Mouse (Mus musculus): ENCODE measurements around the gene Tmem183a. TPM values are rescaled to one million over a fixed set of nuclear protein-coding genes. Genes with fewer than 3 reads are reported as not detected.

Tmem183a gene
- polyA plus RNA-seq, 1 experiment: not detected

- TF ChIP-seq CTCF (IDR thresholded peaks at IDR 0.05; ENCODE audit: insufficient read depth, low read depth, low read length) (no peak), POLR2A (IDR thresholded peaks at IDR 0.05; ENCODE audit: insufficient read depth, low read depth, low read length) (no peak)
- H3K4me1 ChIP-seq (ENCODE audit: control insufficient read depth, insufficient read depth, low read length): peaks cover 21% of the 10 kb centered on the region
- WGBS: 86% methylated on average over 5 of the region's 5 CpGs
- no peak overlapping the region for H3K4me3 ChIP-seq (ENCODE audit: insufficient read depth, low read depth, low read length)
- no peak overlapping the region for H3K27ac ChIP-seq (ENCODE audit: insufficient read depth, low read depth, low read length)
These were observed 20.0 kb downstream of the Tmem183a start for GRCm38 (mm10) chr1:134341641-134342277.

- H3K4me1 ChIP-seq (ENCODE audit: control insufficient read depth, insufficient read depth, low read length): peaks cover 36% of the 10 kb centered on the region
- H3K4me3 ChIP-seq (ENCODE audit: insufficient read depth, low read depth, low read length): no peak overlapping the region
- no peak overlapping the region for H3K27ac ChIP-seq (ENCODE audit: insufficient read depth, low read depth, low read length)
- TF ChIP-seq CTCF (IDR thresholded peaks at IDR 0.05; ENCODE audit: insufficient read depth, low read depth, low read length) (no peak), POLR2A (IDR thresholded peaks at IDR 0.05; ENCODE audit: insufficient read depth, low read depth, low read length) (no peak)
- WGBS: 94% methylated on average over 18 of the region's 18 CpGs
These were observed 21.8 kb downstream of the Tmem183a start for GRCm38 (mm10) chr1:134339757-134340619.

DNA sequence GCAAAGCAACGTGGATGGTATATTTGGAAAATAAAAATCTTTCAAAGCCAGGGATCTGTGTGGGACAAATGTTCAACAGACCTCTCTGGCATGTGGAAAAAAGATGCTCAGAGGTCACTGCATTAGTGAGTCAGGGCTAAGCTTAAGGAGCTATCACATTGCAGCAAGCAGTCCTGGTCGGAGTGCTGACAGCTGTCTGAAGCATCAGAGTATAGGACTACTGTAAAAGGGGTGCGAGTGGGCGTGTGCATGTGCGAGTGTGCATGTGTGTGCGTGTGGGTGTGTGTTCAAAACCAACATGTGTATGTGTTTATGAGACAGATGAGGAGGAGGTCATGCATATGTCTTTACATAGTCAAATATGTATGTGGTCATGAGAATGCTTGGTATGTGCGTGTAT lies 22.6 kb downstream of the Tmem183a start:
- H3K4me1 ChIP-seq (ENCODE audit: control insufficient read depth, insufficient read depth, low read length): peaks cover 37% of the 10 kb centered on the region
- H3K27ac ChIP-seq (ENCODE audit: insufficient read depth, low read depth, low read length): no peak overlapping the region
- 94% methylated on average over 7 of the region's 7 CpGs for WGBS
- TF ChIP-seq CTCF (IDR thresholded peaks at IDR 0.05; ENCODE audit: insufficient read depth, low read depth, low read length) (no peak), POLR2A (IDR thresholded peaks at IDR 0.05; ENCODE audit: insufficient read depth, low read depth, low read length) (no peak)
- H3K4me3 ChIP-seq (ENCODE audit: insufficient read depth, low read depth, low read length): no peak overlapping the region

- H3K4me3 ChIP-seq (ENCODE audit: insufficient read depth, low read depth, low read length): no peak overlapping the region
- 76% methylated on average over 11 of the region's 11 CpGs for WGBS
These were observed 24.6 kb downstream of the Tmem183a start for GRCm38 (mm10) chr1:134336958-134337710.

GRCm38 (mm10) chr1:134335924-134336810 lies 25.6 kb downstream of the Tmem183a start:
- Histone ChIP-seq H3K27ac (ENCODE audit: insufficient read depth, low read depth, low read length) (no peak overlapping the region), H3K4me3 (ENCODE audit: insufficient read depth, low read depth, low read length) (no peak overlapping the region), H3K4me1 (ENCODE audit: control insufficient read depth, insufficient read depth, low read length) (peaks cover 44% of the 10 kb centered on the region)
- WGBS: 86% methylated on average over 12 of the region's 12 CpGs
- TF ChIP-seq POLR2A (IDR thresholded peaks at IDR 0.05; ENCODE audit: insufficient read depth, low read depth, low read length) (no peak), CTCF (IDR thresholded peaks at IDR 0.05; ENCODE audit: insufficient read depth, low read depth, low read length) (no peak)

More at GRCm38 (mm10) chr1:134336958-134337710, 24.6 kb downstream of the Tmem183a start:
- TF ChIP-seq CTCF (IDR thresholded peaks at IDR 0.05; ENCODE audit: insufficient read depth, low read depth, low read length): no peak
- no peak for TF ChIP-seq POLR2A (IDR thresholded peaks at IDR 0.05; ENCODE audit: insufficient read depth, low read depth, low read length)
- Histone ChIP-seq H3K27ac (ENCODE audit: insufficient read depth, low read depth, low read length) (no peak overlapping the region), H3K4me1 (ENCODE audit: control insufficient read depth, insufficient read depth, low read length) (peaks cover 46% of the 10 kb centered on the region)

DNA sequence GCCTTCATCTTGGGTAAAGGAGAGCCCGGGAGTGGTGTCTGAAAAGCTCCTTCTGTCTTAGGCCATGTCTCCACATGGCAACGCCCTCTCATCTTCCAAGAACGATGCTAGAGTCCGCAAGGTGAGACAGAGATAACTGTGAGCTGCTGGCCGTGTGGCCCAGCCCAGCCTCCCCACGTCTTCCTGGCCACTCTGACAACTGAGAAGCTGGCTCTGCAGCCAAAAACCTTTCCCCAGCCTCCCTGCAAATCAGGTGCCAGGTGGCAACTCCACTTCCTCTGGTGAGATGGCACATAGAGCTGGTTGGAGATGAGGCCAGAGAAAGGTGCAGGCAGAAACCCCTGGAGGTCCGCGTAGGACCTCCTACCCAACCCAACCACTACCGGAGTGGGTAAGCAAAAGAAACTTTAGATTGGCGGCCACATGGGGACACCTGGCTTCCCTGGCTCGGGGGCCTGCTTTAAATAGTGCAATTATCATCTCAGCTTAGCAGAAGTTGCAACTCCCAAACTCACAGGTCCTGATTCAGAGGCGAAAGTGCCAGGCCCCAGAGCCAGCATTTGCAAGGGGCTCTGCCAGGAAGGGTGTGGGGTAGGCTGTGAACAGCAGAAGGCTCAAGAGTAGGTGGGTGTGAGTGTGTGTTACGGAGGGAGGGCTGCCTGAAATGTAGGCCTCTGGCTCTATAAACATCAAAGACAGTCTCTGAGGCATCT lies 26.4 kb downstream of the Tmem183a start:
- H3K4me3 ChIP-seq (ENCODE audit: insufficient read depth, low read depth, low read length): no peak overlapping the region
- TF ChIP-seq POLR2A (IDR thresholded peaks at IDR 0.05; ENCODE audit: insufficient read depth, low read depth, low read length) (no peak), CTCF (IDR thresholded peaks at IDR 0.05; ENCODE audit: insufficient read depth, low read depth, low read length) (no peak)
- 69% methylated on average over 13 of the region's 13 CpGs for WGBS
- 0 out of 2 replicates have a peak overlapping the region, but pooled peaks have one; percentile 1 for H3K27ac ChIP-seq (ENCODE audit: insufficient read depth, low read depth, low read length)
- H3K4me1 ChIP-seq (ENCODE audit: control insufficient read depth, insufficient read depth, low read length): peaks cover 44% of the 10 kb centered on the region

DNA sequence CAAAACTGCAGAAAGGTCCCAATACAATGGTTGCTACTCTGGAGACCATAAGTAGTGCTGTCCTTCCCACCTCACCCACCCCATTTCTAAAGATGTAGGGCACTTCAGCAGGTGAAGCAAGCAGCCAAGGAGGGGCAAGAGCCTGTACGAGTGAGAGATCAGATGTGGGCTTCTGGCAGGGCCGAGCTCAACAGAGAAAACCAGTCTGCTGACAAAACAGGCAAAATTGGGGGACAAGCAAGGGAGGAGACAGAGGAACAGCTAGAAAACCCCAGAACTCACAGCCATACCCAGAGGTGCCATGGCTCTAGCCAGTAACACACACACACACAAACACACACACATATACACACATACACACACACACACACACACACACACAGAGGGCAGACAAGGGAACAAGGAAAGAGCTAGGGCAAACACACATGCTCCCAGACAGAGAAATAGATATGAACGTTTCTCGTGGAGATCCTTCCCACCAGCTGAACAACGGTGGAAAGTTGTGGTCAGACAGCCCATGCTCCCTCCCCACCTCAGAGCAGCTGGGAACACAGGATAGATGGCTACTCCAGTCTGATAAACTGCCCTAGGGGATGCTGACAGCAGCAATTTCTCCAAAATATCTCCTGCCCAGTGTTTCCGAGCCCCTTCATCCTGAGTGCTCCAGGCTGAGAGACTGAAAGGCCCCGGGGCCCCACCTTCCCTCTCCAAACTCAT lies 27.5 kb downstream of the Tmem183a start:
- WGBS: 59% methylated on average over 7 of the region's 7 CpGs
- peaks cover 45% of the 10 kb centered on the region for H3K4me1 ChIP-seq (ENCODE audit: control insufficient read depth, insufficient read depth, low read length)
- H3K4me3 ChIP-seq (ENCODE audit: insufficient read depth, low read depth, low read length): no peak overlapping the region
- H3K27ac ChIP-seq (ENCODE audit: insufficient read depth, low read depth, low read length): peak overlapping the region; percentile 17; the same call in 1 of the 2 replicates
- TF ChIP-seq CTCF (IDR thresholded peaks at IDR 0.05; ENCODE audit: insufficient read depth, low read depth, low read length): no peak
- TF ChIP-seq POLR2A (IDR thresholded peaks at IDR 0.05; ENCODE audit: insufficient read depth, low read depth, low read length): no peak
